Mouse (Mus musculus): ENCODE data around the gene Mogs. TPM values are rescaled to one million over a fixed set of nuclear protein-coding genes. Genes with fewer than 3 reads are reported as not detected.

The Mogs gene
- polyA plus RNA-seq, 1 experiment = 6.0 TPM

GRCm38 (mm10) chr6:83124851-83125312 is 9.6 kb downstream of the Mogs start:
- H3K27ac ChIP-seq (replicated peaks; ENCODE audit: low read depth, low read length) = peak overlapping the region; percentile 51; the same call in 1 of the 2 replicates
- peak overlapping the region; percentile 84 for H3K4me3 ChIP-seq (ENCODE audit: insufficient read depth, low read depth, low read length)
- peaks cover 4% of the 10 kb centered on the region; the same call in 1 of the 2 replicates for H3K4me1 ChIP-seq (ENCODE audit: control insufficient read depth, insufficient read depth, insufficient read length, low read length)

- Histone ChIP-seq H3K4me1 (ENCODE audit: control insufficient read depth, insufficient read depth, insufficient read length, low read length) (peaks cover 4% of the 10 kb centered on the region; the same call in 1 of the 2 replicates), H3K4me3 (ENCODE audit: insufficient read depth, low read depth, low read length) (peak within 1 kb of the TSS; percentile 84), H3K27ac (replicated peaks; ENCODE audit: low read depth, low read length) (peak within 1 kb of the TSS; percentile 51; the same call in 1 of the 2 replicates)
Observed at GRCm38 (mm10) chr6:83125331-83125730, 10.0 kb downstream of the Mogs start, which contains the start of gene Ino80b. Ino80b (minus strand) TSS chr6:83125431.

GRCm38 (mm10) chr6:83127419-83127818 is 12.1 kb downstream of the Mogs start:
- no peak overlapping the region for H3K27ac ChIP-seq (replicated peaks; ENCODE audit: low read depth, low read length)
- 0 out of 2 replicates have a peak, but pooled peaks cover 4% of the 10 kb centered on the region for H3K4me1 ChIP-seq (ENCODE audit: control insufficient read depth, insufficient read depth, insufficient read length, low read length)
- H3K4me3 ChIP-seq (ENCODE audit: insufficient read depth, low read depth, low read length) = no peak overlapping the region

GRCm38 (mm10) chr6:83131469-83132034 is 16.3 kb downstream of the Mogs start:
- Histone ChIP-seq H3K27ac (replicated peaks; ENCODE audit: low read depth, low read length) (no peak overlapping the region), H3K4me3 (ENCODE audit: insufficient read depth, low read depth, low read length) (no peak overlapping the region), H3K4me1 (ENCODE audit: control insufficient read depth, insufficient read depth, insufficient read length, low read length) (peaks cover 5% of the 10 kb centered on the region; the same call in 1 of the 2 replicates)

- Histone ChIP-seq H3K4me1 (ENCODE audit: control insufficient read depth, insufficient read depth, insufficient read length, low read length) (peaks cover 5% of the 10 kb centered on the region; the same call in 1 of the 2 replicates), H3K4me3 (ENCODE audit: insufficient read depth, low read depth, low read length) (no peak overlapping the region), H3K27ac (replicated peaks; ENCODE audit: low read depth, low read length) (no peak overlapping the region)
Observed at GRCm38 (mm10) chr6:83132176-83132919, 17.1 kb downstream of the Mogs start.

GRCm38 (mm10) chr6:83134226-83134625 is 18.9 kb downstream of the Mogs start:
- Histone ChIP-seq H3K27ac (replicated peaks; ENCODE audit: low read depth, low read length) (no peak overlapping the region), H3K4me3 (ENCODE audit: insufficient read depth, low read depth, low read length) (no peak overlapping the region), H3K4me1 (ENCODE audit: control insufficient read depth, insufficient read depth, insufficient read length, low read length) (peaks cover 8% of the 10 kb centered on the region; the same call in 1 of the 2 replicates)

GRCm38 (mm10) chr6:83134951-83135513 is 19.7 kb downstream of the Mogs start, which contains the start of gene Rtkn:
Rtkn (plus strand) TSS chr6:83135463.
- H3K27ac ChIP-seq (replicated peaks; ENCODE audit: low read depth, low read length) = peak within 1 kb of the TSS; percentile 79; the same call in 1 of the 2 replicates
- H3K4me1 ChIP-seq (ENCODE audit: control insufficient read depth, insufficient read depth, insufficient read length, low read length) = peaks cover 8% of the 10 kb centered on the region; the same call in 1 of the 2 replicates
- peak within 1 kb of the TSS; percentile 75 for H3K4me3 ChIP-seq (ENCODE audit: insufficient read depth, low read depth, low read length)

- Histone ChIP-seq H3K4me1 (ENCODE audit: control insufficient read depth, insufficient read depth, insufficient read length, low read length) (peaks cover 8% of the 10 kb centered on the region; the same call in 1 of the 2 replicates), H3K27ac (replicated peaks; ENCODE audit: low read depth, low read length) (peak overlapping the region; percentile 79; the same call in 1 of the 2 replicates), H3K4me3 (ENCODE audit: insufficient read depth, low read depth, low read length) (peak overlapping the region; percentile 75)
Observed at GRCm38 (mm10) chr6:83135571-83136161, 20.4 kb downstream of the Mogs start.

GRCm38 (mm10) chr6:83136291-83136880 is 21.1 kb downstream of the Mogs start:
- Histone ChIP-seq H3K4me1 (ENCODE audit: control insufficient read depth, insufficient read depth, insufficient read length, low read length) (peaks cover 8% of the 10 kb centered on the region; the same call in 1 of the 2 replicates), H3K4me3 (ENCODE audit: insufficient read depth, low read depth, low read length) (peak overlapping the region; percentile 75), H3K27ac (replicated peaks; ENCODE audit: low read depth, low read length) (peak overlapping the region; percentile 79)

GRCm38 (mm10) chr6:83136881-83137575 is 21.7 kb downstream of the Mogs start:
- Histone ChIP-seq H3K4me1 (ENCODE audit: control insufficient read depth, insufficient read depth, insufficient read length, low read length) (peaks cover 8% of the 10 kb centered on the region; the same call in 1 of the 2 replicates), H3K27ac (replicated peaks; ENCODE audit: low read depth, low read length) (peak overlapping the region; percentile 79), H3K4me3 (ENCODE audit: insufficient read depth, low read depth, low read length) (peak overlapping the region; percentile 75)

- peak overlapping the region; percentile 75 for H3K4me3 ChIP-seq (ENCODE audit: insufficient read depth, low read depth, low read length)
- peak overlapping the region; percentile 79 for H3K27ac ChIP-seq (replicated peaks; ENCODE audit: low read depth, low read length)
- H3K4me1 ChIP-seq (ENCODE audit: control insufficient read depth, insufficient read depth, insufficient read length, low read length) = peaks cover 8% of the 10 kb centered on the region; the same call in 1 of the 2 replicates
Observed at GRCm38 (mm10) chr6:83137576-83137950, 22.3 kb downstream of the Mogs start.

- Histone ChIP-seq H3K4me3 (ENCODE audit: insufficient read depth, low read depth, low read length) (peak overlapping the region; percentile 75), H3K27ac (replicated peaks; ENCODE audit: low read depth, low read length) (peak overlapping the region; percentile 49), H3K4me1 (ENCODE audit: control insufficient read depth, insufficient read depth, insufficient read length, low read length) (peaks cover 10% of the 10 kb centered on the region; the same call in 1 of the 2 replicates)
Observed at GRCm38 (mm10) chr6:83138056-83138455, 22.8 kb downstream of the Mogs start.

- Histone ChIP-seq H3K4me1 (ENCODE audit: control insufficient read depth, insufficient read depth, insufficient read length, low read length) (peaks cover 10% of the 10 kb centered on the region; the same call in 1 of the 2 replicates), H3K4me3 (ENCODE audit: insufficient read depth, low read depth, low read length) (no peak overlapping the region), H3K27ac (replicated peaks; ENCODE audit: low read depth, low read length) (0 out of 2 replicates have a peak overlapping the region, but pooled peaks have one; percentile 12)
Observed at GRCm38 (mm10) chr6:83140044-83140443, 24.7 kb downstream of the Mogs start.

GRCm38 (mm10) chr6:83141636-83142035 is 26.3 kb downstream of the Mogs start:
- H3K27ac ChIP-seq (replicated peaks; ENCODE audit: low read depth, low read length) = peak overlapping the region; percentile 37; the same call in 1 of the 2 replicates
- 0 out of 2 replicates have a peak, but pooled peaks cover 5% of the 10 kb centered on the region for H3K4me1 ChIP-seq (ENCODE audit: control insufficient read depth, insufficient read depth, insufficient read length, low read length)
- H3K4me3 ChIP-seq (ENCODE audit: insufficient read depth, low read depth, low read length) = peak overlapping the region; percentile 50; the same call in 1 of the 2 replicates

Measured in brown adipose tissue, adult 24 weeks (tissue).